Mouse (Mus musculus): ENCODE measurements at regions not wholly inside any gene's neighbourhood (a gene's known extent, or its start where the extent isn't known, plus 50 kb on each side); places are given as distances from the start of the nearest gene placed in this dataset.

- Histone ChIP-seq H3K4me1 (replicated peaks; ENCODE audit: control insufficient read depth, insufficient read depth, low read length) (peaks cover 5% of the 10 kb centered on the region), H3K4me3 (ENCODE audit: control insufficient read depth, insufficient read depth, low read length) (no peak overlapping the region), H3K36me3 (ENCODE audit: control insufficient read depth, insufficient read depth, low read length) (no peaks in the 10 kb centered on the region), H3K27me3 (ENCODE audit: control insufficient read depth, insufficient read depth, low read length) (no peaks in the 10 kb centered on the region), H3K27ac (ENCODE audit: control insufficient read depth, insufficient read depth, low read length) (no peak overlapping the region)
- 91% methylated on average over 4 of the region's 4 CpGs for WGBS
- no peak for DNase-seq
- TF ChIP-seq POLR2A (IDR thresholded peaks at IDR 0.05; ENCODE audit: control insufficient read depth, extremely low read depth, insufficient read depth, low read length, poor library complexity): no peak
- no peak for TF ChIP-seq CTCF (IDR thresholded peaks at IDR 0.05; ENCODE audit: borderline replicate concordance, control insufficient read depth, extremely low read depth, insufficient read depth, low read length, poor library complexity)
Measured at GRCm38 (mm10) chr10:66956619-66957018, 139.3 kb upstream of the Jmjd1c start.

DNA sequence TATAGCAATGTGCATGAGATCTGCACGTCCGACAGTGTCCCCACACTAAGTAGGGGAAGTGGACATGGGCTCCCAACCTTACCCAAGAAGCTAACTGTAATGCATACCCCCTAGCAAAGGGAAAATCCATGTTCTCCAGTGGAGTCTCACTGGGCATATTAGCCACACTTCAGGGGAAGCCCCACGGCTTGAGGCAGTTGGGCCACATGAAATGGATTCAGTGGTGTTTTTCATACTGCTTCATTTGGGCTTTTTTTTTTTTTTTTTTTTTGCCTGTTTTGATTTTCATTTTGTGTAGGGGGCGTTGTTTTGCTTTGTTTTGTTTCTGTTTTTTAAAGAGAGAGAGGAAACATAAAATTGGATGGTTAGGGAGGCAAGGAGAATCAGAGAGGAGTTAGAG is 138.6 kb upstream of the Jmjd1c start:
- Histone ChIP-seq H3K36me3 (ENCODE audit: control insufficient read depth, insufficient read depth, low read length) (no peaks in the 10 kb centered on the region), H3K27ac (ENCODE audit: control insufficient read depth, insufficient read depth, low read length) (no peak overlapping the region), H3K27me3 (ENCODE audit: control insufficient read depth, insufficient read depth, low read length) (no peaks in the 10 kb centered on the region), H3K4me1 (replicated peaks; ENCODE audit: control insufficient read depth, insufficient read depth, low read length) (peaks cover 5% of the 10 kb centered on the region), H3K4me3 (ENCODE audit: control insufficient read depth, insufficient read depth, low read length) (no peak overlapping the region)
- 84% methylated on average over 4 of the region's 4 CpGs for WGBS
- TF ChIP-seq POLR2A (IDR thresholded peaks at IDR 0.05; ENCODE audit: control insufficient read depth, extremely low read depth, insufficient read depth, low read length, poor library complexity) (no peak), CTCF (IDR thresholded peaks at IDR 0.05; ENCODE audit: borderline replicate concordance, control insufficient read depth, extremely low read depth, insufficient read depth, low read length, poor library complexity) (no peak)
- no peak for DNase-seq
